Mouse (Mus musculus) embryonic stem cell, embryonic (primary cell): ENCODE measurements at regions not wholly inside any gene's neighbourhood (a gene's known extent, or its start where the extent isn't known, plus 50 kb on each side); places are given as distances from the start of the nearest gene placed in this dataset.
"Not testable (repeated sequence)": the region's sequence is repeated elsewhere in the genome, so short reads cannot be mapped to it uniquely, and the experiment has no call there.

Experiments
- CTCF ChIA-PET, 4 experiments: fragments of 300-600 bp in 2 of 4; fragments of 350-600 bp in 2 of 4; sonication (Branson Sonifier 250); formaldehyde crosslinking; loops; one replicate each; lab custom pipeline; 2022; ENCODE audit warnings: inconsistent platforms in 2 of 4; lab: Charles Lee
- POLR2A ChIA-PET, 4 experiments: fragments of 300-600 bp in 2 of 4; fragments of 350-600 bp in 2 of 4; sonication (Branson Sonifier 250); formaldehyde crosslinking; loops; one replicate each; lab custom pipeline; 2022; ENCODE audit warnings: antibody characterized with exemption in 4 of 4, inconsistent platforms in 1 of 4; lab: Charles Lee

DNA sequence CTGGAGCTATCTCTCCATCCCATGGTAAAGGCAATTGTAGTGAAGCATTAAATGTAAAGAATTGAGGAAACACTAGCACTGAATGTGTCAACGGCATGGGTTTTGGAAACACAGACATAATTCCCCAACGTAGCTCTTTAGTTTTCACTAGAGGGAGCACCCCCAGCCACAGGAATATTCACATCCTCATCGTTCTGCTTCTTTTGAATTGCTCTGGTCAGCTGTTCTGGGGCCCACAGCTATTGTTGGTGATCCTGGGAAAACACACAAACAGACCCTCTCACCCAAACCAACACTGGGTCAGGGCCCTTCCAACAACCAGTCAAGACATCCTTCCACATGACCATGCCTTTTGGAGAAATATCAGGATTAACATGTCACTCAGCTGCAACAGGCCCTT, 119.7 kb downstream of the Impg2 start:
- CTCF ChIA-PET, POLR2A ChIA-PET: not testable (repeated sequence)

DNA sequence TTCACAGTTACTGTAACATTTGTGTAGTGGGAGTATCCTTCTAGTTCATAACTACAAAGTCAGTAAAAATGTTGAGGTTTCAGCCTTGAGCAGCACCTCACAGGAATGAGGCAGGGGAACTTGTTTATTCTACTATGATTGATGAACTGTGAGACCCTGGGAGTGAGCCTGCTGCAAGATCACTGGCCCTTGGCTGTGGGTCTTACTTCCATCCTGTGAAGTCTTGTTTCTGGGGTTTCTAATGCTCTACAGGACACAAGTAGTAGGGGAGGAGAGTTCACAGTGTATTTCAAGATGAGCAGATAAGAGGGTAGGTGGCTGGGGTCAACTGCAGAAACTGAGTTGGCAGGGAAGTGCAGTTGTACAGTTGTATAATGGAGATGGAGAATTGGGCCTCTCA, 128.3 kb upstream of the Abi3bp start:
- ChIA-PET CTCF (no interaction called here), POLR2A (no interaction called here)

DNA sequence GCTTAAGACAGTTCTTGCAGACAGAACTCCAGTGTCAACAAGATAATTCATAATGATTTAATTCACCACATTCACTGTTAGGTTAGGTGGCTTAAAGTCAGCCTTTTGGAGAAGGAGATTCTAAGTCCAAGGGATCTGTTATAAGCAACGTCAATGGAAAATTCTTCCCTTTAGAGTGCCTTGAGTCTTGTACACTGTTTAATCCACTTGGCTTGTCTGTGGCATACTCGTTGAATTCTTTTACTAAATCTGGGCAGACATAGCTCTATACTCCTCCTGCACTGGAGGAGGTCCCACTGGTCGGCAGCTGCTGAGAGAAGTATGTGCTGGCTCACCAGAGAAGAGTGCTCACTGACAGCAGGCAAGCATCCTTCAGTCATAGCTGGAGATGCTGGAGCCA, 124.8 kb upstream of the Abi3bp start:
- POLR2A ChIA-PET = no interaction called here
- CTCF ChIA-PET = interaction anchor here in 1 of 4 experiments (1.1 kb wide), 1 partner anchor 121 kb away, joined by 3 read pairs; no protein-coding TSS in a partner anchor

DNA sequence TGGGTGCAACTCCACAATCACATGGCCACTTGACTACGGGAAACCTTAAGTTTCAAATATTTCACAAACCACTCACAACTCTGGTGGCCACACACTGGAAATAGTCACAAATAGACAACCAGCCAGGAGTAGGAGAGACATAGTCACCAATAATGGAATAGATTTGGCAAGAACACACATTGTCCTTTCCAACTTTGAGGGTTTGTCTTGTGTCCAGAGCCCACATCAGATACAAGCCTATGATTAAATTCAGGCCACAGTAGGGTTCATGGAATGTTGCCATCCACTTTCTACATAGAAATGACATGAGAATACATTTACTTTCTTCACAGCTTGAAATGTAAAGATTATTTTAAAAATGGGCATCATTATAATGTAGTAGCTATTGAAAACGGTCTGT, 118.6 kb upstream of the Abi3bp start:
- POLR2A ChIA-PET = no interaction called here
- CTCF ChIA-PET = no interaction called here

DNA sequence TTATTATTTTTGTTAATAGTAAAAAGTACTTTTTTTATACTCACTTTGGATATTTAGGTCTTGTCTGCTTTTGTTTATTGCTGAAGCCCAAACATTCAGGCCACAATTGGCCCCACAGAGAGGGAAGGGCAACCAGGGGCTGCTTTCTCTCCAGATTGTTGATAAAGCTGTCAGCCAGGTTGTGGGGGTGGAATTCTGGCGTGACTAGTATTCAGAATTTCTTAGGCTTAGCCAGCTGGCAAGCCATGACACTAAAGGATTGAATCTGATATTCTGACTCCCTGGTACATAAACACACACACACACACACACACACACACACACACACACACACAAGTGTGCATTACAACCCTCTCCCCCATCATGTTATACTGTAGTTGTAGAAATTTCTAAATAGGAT, 116.7 kb upstream of the Abi3bp start:
- POLR2A ChIA-PET = no interaction called here
- CTCF ChIA-PET = no interaction called here

DNA sequence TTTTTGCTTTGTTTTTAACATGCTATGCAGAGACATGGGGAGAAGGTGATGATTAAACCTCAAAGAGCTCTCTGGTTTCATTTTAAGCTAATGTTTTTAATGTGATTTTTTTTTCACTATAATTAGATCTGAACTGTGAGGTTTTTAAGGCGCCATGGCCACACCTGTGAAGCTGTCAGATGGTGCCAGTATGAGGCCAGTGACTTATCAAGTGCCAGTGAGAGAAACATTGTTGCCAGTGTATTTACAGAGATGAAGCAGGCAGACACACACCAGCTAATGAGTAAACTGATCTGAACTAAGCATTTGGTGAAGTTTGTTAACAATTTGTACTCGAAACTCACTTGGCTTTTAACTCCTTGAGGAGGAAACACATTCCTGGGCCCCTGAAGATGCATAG, 99.3 kb upstream of the Abi3bp start:
- POLR2A ChIA-PET = interaction anchor here in 1 of 4 experiments (0.7 kb wide), 1 partner anchor 364 kb away, joined by 3 read pairs; no protein-coding TSS in a partner anchor
- CTCF ChIA-PET = no interaction called here

DNA sequence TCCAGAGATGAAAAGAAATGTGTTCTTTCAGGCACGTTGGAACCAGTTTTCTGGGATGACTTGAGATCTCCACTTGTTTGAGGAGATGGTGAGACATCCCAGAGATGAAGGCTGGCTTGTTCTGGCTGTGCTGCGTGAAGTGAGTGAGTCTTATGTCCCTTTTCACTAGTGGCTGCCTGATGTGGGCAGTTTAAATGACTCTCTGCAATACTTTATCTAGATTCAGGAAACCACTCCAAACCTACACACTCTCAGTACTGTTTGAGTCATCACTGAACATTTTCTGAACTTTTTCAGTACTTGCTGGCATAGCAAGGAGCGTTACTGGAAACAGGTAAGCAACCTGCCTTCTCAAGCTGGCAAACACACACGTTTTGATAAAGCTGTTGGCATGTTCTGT, 97.0 kb upstream of the Abi3bp start:
- ChIA-PET CTCF (no interaction called here), POLR2A (no interaction called here)

DNA sequence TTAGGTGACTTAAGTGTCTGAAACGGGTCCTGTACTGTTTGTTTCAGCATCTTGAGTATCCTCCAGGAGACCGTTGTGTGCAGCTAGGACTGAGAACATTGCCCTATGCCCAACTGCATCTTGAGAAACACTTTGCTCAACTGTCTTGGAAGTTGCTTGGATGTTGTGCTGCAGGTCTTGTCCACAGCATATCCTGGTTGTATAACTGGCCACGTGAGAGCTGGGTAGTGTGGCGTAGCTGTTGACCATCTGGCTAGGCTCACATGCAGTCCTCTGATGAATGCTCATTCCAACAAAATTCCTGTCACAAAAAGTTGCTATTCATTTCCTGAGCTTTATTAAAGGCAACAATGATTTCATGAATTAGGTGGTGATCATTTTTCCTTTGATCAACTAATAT, 91.1 kb upstream of the Abi3bp start:
- POLR2A ChIA-PET = no interaction called here
- CTCF ChIA-PET = no interaction called here

DNA sequence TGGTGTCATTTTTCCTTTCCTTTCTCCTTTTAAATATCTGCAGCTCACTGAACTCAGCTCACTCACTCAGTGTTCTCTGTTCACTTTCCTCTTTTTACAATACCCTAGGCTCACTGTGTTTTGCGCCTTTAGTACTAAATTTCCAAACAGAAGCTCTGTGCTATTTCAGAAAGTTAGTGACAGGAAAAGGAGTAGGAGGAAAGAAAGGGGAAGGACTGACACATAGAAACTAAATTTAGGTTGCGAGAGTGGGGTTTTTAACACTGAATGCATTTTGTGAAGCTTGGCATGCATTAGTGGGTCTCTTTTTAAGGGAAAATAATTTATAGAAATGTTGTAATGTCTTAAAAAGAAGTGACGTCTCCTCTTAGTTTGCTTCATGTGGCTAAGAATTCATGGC, 84.8 kb upstream of the Abi3bp start:
- POLR2A ChIA-PET = no interaction called here
- CTCF ChIA-PET = no interaction called here

DNA sequence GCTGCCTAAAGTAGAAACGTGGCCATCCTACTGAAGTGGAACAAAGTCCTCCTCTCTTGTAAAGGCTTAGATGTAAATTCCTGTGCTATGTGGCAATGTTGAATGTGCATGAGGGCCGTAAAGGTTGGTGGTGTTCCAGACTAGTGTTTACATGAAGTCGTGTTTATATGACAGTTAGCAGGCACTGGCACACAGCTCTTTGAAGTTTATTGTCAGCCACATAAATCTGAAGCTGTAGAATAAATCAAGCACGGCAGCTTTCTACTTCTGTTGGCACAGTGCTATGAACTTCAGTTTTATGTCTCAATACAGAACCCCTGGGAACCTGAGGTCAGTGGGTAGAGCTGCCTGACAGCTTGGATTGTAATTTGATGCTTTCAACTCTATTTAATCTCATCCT, 81.1 kb upstream of the Abi3bp start:
- CTCF ChIA-PET = no interaction called here
- POLR2A ChIA-PET = no interaction called here

DNA sequence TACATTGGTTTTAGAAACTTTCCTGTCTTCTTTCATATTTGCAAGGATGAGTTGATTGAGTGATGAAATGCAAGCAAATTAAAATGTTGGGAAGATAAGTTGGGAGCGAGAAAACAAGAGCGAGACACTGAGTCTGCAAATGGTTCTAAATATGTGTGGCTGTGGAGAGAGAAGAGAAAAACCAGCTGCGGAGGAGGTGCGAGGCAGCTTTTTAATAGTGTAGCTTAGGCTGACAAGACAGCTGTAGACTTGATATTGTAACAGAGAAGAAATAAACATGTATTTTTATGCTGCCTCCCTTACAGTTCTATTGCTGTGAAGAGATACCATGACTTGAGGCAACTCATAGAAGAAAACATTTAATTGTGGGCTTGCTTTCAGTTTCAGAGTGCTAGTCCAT, 78.1 kb upstream of the Abi3bp start:
- ChIA-PET POLR2A (no interaction called here), CTCF (interaction anchor here in 1 of 4 experiments (0.6 kb wide), 1 partner anchor 571 kb away, joined by 3 read pairs; no protein-coding TSS in a partner anchor)

DNA sequence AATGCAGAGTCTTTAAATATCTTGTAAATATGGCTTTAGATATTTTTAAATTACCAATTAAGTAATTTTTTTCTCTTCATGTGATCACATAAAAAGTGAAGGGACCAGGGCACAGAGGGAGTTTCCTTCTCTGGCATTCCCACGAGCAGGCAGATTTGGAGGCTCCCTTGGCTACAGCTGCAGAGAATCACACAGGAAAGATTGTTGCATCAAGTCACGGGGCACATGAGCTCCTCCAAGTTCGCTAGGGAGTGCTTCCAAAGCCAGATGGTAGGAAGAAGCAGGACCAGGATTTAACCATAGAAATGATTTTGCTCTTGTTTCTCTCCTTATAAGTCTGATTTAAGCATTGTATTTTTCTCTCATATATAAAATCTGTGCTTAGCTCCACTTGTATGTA, 53.9 kb upstream of the Abi3bp start:
- CTCF ChIA-PET = no interaction called here

More for the DNA sequence above, 53.9 kb upstream of the Abi3bp start:
- POLR2A ChIA-PET = no interaction called here
